Mouse (Mus musculus) neural tube, embryonic 11.5 days (tissue): ENCODE data around the gene Arhgap32. TPM values are rescaled to one million over a fixed set of nuclear protein-coding genes. Genes with fewer than 3 reads are reported as not detected.

Experiments
- ATAC-seq: fragments of 200-750 bp; cut with Nextera tagmentation; 2 replicates; pipeline ENCODE4 v1.8.0; 2017; ENCODE audit warnings: moderate number of reproducible peaks, mild to moderate bottlenecking, moderate TSS enrichment, moderate library complexity; ENCODE audit not compliant: insufficient read depth, low FRiP score, low TSS enrichment
- DNase-seq: peaks from one replicate; pipeline ENCODE4 v3.0.0-alpha.2; 2015; ENCODE audit warnings: low spot score
- H3K27ac ChIP-seq: fragments of 300-500 bp; sonication (generic); 2 replicates; pipeline ENCODE4 v1.5.1; 2014; ENCODE audit warnings: low read depth, mild to moderate bottlenecking, low read length
- H3K27me3 ChIP-seq: fragments of 300-500 bp; sonication (generic); 2 replicates; pipeline ENCODE4 v1.6.1; 2014; ENCODE audit warnings: mild to moderate bottlenecking, low read length, mixed read lengths; ENCODE audit not compliant: control insufficient read depth, insufficient read depth
- H3K36me3 ChIP-seq: fragments of 300-500 bp; sonication (generic); 2 replicates; pipeline ENCODE4 v1.6.1; 2014; ENCODE audit warnings: mild to moderate bottlenecking, low read length, moderate library complexity, mixed read lengths; ENCODE audit not compliant: control insufficient read depth, insufficient read depth
- H3K4me1 ChIP-seq: fragments of 300-500 bp; sonication (generic); 2 replicates; pipeline ENCODE4 v1.6.1; 2014; ENCODE audit warnings: low read length, mixed read lengths; ENCODE audit not compliant: control insufficient read depth, insufficient read depth
- H3K4me2 ChIP-seq: fragments of 300-500 bp; sonication (generic); 2 replicates; pipeline ENCODE4 v1.6.1; 2014; ENCODE audit warnings: low read depth, mild to moderate bottlenecking, moderate library complexity
- H3K4me3 ChIP-seq: fragments of 300-500 bp; sonication (generic); 2 replicates; pipeline ENCODE4 v1.5.1; 2014; ENCODE audit warnings: low read depth, low read length
- H3K9ac ChIP-seq: fragments of 300-500 bp; sonication (generic); 2 replicates; pipeline ENCODE4 v1.6.1; 2014; ENCODE audit warnings: mild to moderate bottlenecking, low read length
- H3K9me3 ChIP-seq: fragments of 300-500 bp; sonication (generic); 2 replicates; pipeline ENCODE4 v1.6.1; 2016; ENCODE audit warnings: low read length; ENCODE audit not compliant: control insufficient read depth
- WGBS: fragments of 180-500 bp; shearing (Covaris S2); extraction: QIAGEN DNeasy Blood & Tissue Kit; methylation state at CpG from one replicate; pipeline ENCODE4 v1.1.7; 2014; 5-methylcytosine and 5-hydroxymethylcytosine counted together
- polyA plus RNA-seq: library from polyadenylated mRNA; unstranded; fragments of >200 nt; fragmentation: Nextera tagmentation; extraction: Ambion mirVana; gene quantifications from 2 replicates; pipeline ENCODE4 v1.2.1, GENCODE M21; 2014

Arhgap32 gene
- polyA plus RNA-seq, 1 experiment from 2014 or later = 11.9 TPM

- no peak overlapping the region for H3K27ac ChIP-seq
- H3K4me2 ChIP-seq = no peak overlapping the region
- DNase-seq (no peak), ATAC-seq (no peak)
- no peaks in the 10 kb centered on the region for H3K36me3 ChIP-seq
- H3K9me3 ChIP-seq = no peaks in the 10 kb centered on the region
- WGBS = 81% methylated on average over 4 of the region's 4 CpGs
- no peaks in the 10 kb centered on the region; the same call in 1 of the 2 replicates for H3K4me1 ChIP-seq
- no peaks in the 10 kb centered on the region for H3K27me3 ChIP-seq
- no peak overlapping the region for H3K9ac ChIP-seq
- no peak overlapping the region for H3K4me3 ChIP-seq
Observed at GRCm38 (mm10) chr9:32097123-32097522, 18.8 kb upstream of the Arhgap32 start.

- Histone ChIP-seq H3K9ac (no peak overlapping the region), H3K27me3 (no peaks in the 10 kb centered on the region), H3K27ac (no peak overlapping the region), H3K4me1 (no peaks in the 10 kb centered on the region; the same call in 1 of the 2 replicates), H3K4me3 (no peak overlapping the region), H3K4me2 (no peak overlapping the region), H3K36me3 (no peaks in the 10 kb centered on the region), H3K9me3 (no peaks in the 10 kb centered on the region)
- DNase-seq (no peak), ATAC-seq (no peak)
- WGBS = 95% methylated on average over 9 of the region's 9 CpGs
Observed at GRCm38 (mm10) chr9:32098425-32099155, 17.3 kb upstream of the Arhgap32 start.

- Histone ChIP-seq H3K27ac (no peak overlapping the region), H3K36me3 (no peaks in the 10 kb centered on the region), H3K4me2 (no peak overlapping the region), H3K9ac (no peak overlapping the region), H3K9me3 (no peaks in the 10 kb centered on the region), H3K4me3 (no peak overlapping the region), H3K27me3 (no peaks in the 10 kb centered on the region), H3K4me1 (no peaks in the 10 kb centered on the region)
- ATAC-seq (no peak), DNase-seq (no peak)
- 89% methylated on average over 8 of the region's 8 CpGs for WGBS
Observed at GRCm38 (mm10) chr9:32100561-32100960, 15.4 kb upstream of the Arhgap32 start.

- H3K27me3 ChIP-seq = no peaks in the 10 kb centered on the region
- no peak for ATAC-seq
- H3K9ac ChIP-seq = no peak overlapping the region
- H3K4me1 ChIP-seq = no peaks in the 10 kb centered on the region
- no peak overlapping the region for H3K27ac ChIP-seq
- H3K4me2 ChIP-seq = no peak overlapping the region
- H3K4me3 ChIP-seq = no peak overlapping the region
- H3K36me3 ChIP-seq = no peaks in the 10 kb centered on the region
- H3K9me3 ChIP-seq = no peaks in the 10 kb centered on the region
- 88% methylated on average over 2 of the region's 2 CpGs for WGBS
- no peak for DNase-seq
Observed at GRCm38 (mm10) chr9:32101488-32101887, 14.4 kb upstream of the Arhgap32 start.

- Histone ChIP-seq H3K27me3 (no peaks in the 10 kb centered on the region), H3K27ac (no peak overlapping the region), H3K9ac (no peak overlapping the region), H3K4me1 (no peaks in the 10 kb centered on the region), H3K36me3 (no peaks in the 10 kb centered on the region), H3K4me2 (no peak overlapping the region), H3K9me3 (no peaks in the 10 kb centered on the region), H3K4me3 (no peak overlapping the region)
- 87% methylated on average over 8 of the region's 8 CpGs for WGBS
- no peak for DNase-seq
- no peak for ATAC-seq
Observed at GRCm38 (mm10) chr9:32104670-32105069, 11.3 kb upstream of the Arhgap32 start.

- Histone ChIP-seq H3K4me2 (no peak overlapping the region), H3K9me3 (no peaks in the 10 kb centered on the region), H3K27ac (no peak overlapping the region), H3K27me3 (no peaks in the 10 kb centered on the region), H3K36me3 (no peaks in the 10 kb centered on the region), H3K4me1 (no peaks in the 10 kb centered on the region), H3K9ac (no peak overlapping the region), H3K4me3 (no peak overlapping the region)
- WGBS = 94% methylated on average over 2 of the region's 2 CpGs
- DNase-seq (no peak), ATAC-seq (no peak)
Observed at GRCm38 (mm10) chr9:32110376-32110775, 5.6 kb upstream of the Arhgap32 start.

GRCm38 (mm10) chr9:32116272-32116671 is 336 bp downstream of the Arhgap32 start:
- Histone ChIP-seq H3K9me3 (no peaks in the 10 kb centered on the region), H3K27ac (no peak overlapping the region), H3K9ac (no peak overlapping the region), H3K4me1 (no peaks in the 10 kb centered on the region), H3K27me3 (no peaks in the 10 kb centered on the region), H3K4me2 (no peak overlapping the region), H3K36me3 (no peaks in the 10 kb centered on the region), H3K4me3 (no peak overlapping the region)
- DNase-seq = no peak
- ATAC-seq = no peak
- WGBS = 82% methylated on average over 5 of the region's 5 CpGs

- ATAC-seq = no peak
- no peaks in the 10 kb centered on the region for H3K36me3 ChIP-seq
- no peak overlapping the region for H3K9ac ChIP-seq
- 75% methylated on average over 4 of the region's 4 CpGs for WGBS
- H3K27ac ChIP-seq = no peak overlapping the region
- no peak for DNase-seq
- no peaks in the 10 kb centered on the region for H3K27me3 ChIP-seq
- no peaks in the 10 kb centered on the region for H3K9me3 ChIP-seq
- H3K4me2 ChIP-seq = no peak overlapping the region
- no peak overlapping the region for H3K4me3 ChIP-seq
- H3K4me1 ChIP-seq = no peaks in the 10 kb centered on the region
Observed at GRCm38 (mm10) chr9:32117876-32118275, 1.9 kb downstream of the Arhgap32 start.

- Histone ChIP-seq H3K4me3 (no peak overlapping the region), H3K9ac (no peak overlapping the region), H3K4me2 (no peak overlapping the region), H3K9me3 (no peaks in the 10 kb centered on the region), H3K27ac (no peak overlapping the region), H3K36me3 (no peaks in the 10 kb centered on the region), H3K27me3 (no peaks in the 10 kb centered on the region), H3K4me1 (no peaks in the 10 kb centered on the region)
- ATAC-seq = no peak
- no peak for DNase-seq
Observed at GRCm38 (mm10) chr9:32118433-32118832, 2.5 kb downstream of the Arhgap32 start.
